Mouse (Mus musculus): Measurements from ENCODE around the gene Aldh16a1. TPM values are rescaled to one million over a fixed set of nuclear protein-coding genes. Genes with fewer than 3 reads are reported as not detected.
"Not testable (repeated sequence)": the region's sequence is repeated elsewhere in the genome, so short reads cannot be mapped to it uniquely, and the experiment has no call there.

Aldh16a1 gene
- polyA plus RNA-seq, 1 experiment = not detected

DNA sequence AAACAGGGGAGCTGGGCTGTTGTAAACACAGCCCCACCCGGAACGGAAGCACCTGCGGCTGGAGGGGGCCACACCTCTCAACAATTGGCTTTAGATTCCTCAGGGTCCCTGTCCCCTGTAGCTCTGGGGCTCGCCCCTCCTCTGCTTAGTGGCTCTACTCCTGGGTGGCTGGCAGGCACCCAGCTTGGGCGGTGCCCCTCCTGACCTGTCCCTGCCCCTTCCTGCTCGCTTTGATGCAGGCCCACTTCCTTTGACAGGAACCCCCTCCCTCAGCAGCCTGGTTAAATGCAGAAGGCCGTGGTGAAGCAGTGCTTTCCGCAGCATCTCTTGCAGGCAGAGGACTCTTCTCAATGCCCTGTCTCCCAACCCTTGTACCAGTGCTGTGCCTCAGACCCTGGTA lies 33.0 kb downstream of the Aldh16a1 start:
- TF ChIP-seq POLR2A (IDR thresholded peaks at IDR 0.05; ENCODE audit: insufficient read depth, low read depth, low read length) (no peak), CTCF (IDR thresholded peaks at IDR 0.05; ENCODE audit: insufficient read depth, low read depth, low read length) (no peak)
- Histone ChIP-seq H3K4me3 (ENCODE audit: insufficient read depth, low read depth, low read length) (no peak overlapping the region), H3K27ac (ENCODE audit: insufficient read depth, low read depth, low read length) (0 out of 2 replicates have a peak overlapping the region, but pooled peaks have one; percentile 20), H3K4me1 (ENCODE audit: control insufficient read depth, insufficient read depth, low read length) (peaks cover 12% of the 10 kb centered on the region)
- 58% methylated on average over 8 of the region's 8 CpGs for WGBS

DNA sequence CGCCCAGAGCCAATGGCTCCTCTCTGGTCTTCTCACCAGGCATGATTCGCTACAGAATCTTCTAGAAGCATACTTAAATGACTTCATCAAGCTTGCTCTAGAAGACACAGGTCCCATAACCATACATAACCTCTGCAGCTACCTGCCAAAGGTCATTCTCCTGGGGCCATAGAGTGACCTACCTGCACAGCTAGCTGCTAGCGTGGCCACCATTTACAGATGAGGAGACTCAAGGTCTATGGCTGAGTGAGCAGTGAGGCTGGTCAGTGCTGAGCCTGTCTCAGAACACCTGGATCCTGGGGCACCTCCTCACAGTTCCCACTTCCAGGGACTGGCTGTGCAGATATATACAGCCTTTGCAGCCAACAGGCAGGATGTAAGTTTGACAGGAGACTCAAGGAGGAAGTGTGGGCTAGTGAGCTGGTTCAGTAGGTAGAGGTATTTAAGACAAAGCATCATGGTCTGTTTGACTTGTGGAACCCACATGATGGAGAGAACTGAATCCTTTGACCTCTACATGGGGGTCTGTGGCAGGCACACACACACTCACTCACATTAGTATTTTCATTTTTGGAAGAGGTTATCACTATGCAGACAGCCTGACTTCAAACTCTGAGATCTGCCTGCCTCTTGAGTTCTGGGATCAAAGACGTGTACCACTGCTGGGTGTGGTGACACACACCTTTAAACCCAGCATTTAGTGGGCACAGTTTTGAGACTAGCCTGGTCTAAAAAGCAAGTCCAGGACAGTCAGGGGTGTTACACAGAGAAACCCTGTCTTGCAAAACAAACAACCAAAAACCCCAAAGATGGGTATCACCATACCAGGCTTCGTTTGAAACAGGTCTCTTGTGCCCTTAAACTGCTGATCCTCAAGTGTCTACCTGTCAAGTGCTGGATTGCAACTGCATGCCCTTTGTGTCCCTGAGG lies 34.3 kb downstream of the Aldh16a1 start:
- Histone ChIP-seq H3K4me3 (ENCODE audit: insufficient read depth, low read depth, low read length) (no peak overlapping the region), H3K4me1 (ENCODE audit: control insufficient read depth, insufficient read depth, low read length) (peaks cover 11% of the 10 kb centered on the region), H3K27ac (ENCODE audit: insufficient read depth, low read depth, low read length) (no peak overlapping the region)
- TF ChIP-seq POLR2A (IDR thresholded peaks at IDR 0.05; ENCODE audit: insufficient read depth, low read depth, low read length) (no peak), CTCF (IDR thresholded peaks at IDR 0.05; ENCODE audit: insufficient read depth, low read depth, low read length) (no peak)
- 76% methylated on average over 5 of the region's 5 CpGs for WGBS

DNA sequence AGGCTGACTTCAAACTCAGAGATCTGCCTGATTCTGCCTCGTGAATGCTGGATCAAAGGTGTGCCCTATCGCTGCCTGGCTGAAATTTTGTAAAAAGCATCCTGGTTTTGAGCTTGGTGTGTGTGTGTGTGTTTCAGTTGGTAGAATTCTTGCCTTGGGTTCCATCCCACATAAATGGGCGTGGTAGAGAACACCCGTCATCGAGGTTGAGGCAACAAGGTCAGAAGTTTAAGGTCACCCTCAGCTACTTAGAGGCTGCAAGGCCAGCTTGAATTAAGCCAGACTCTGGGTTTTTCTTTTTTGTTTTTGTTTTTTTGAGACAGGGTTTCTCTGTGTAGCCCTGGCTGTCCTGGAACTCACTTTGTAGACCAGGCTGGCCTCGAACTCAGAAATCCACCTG lies 36.0 kb downstream of the Aldh16a1 start:
- Histone ChIP-seq H3K4me1 (ENCODE audit: control insufficient read depth, insufficient read depth, low read length) (peaks cover 11% of the 10 kb centered on the region), H3K27ac (ENCODE audit: insufficient read depth, low read depth, low read length) (no peak overlapping the region), H3K4me3 (ENCODE audit: insufficient read depth, low read depth, low read length) (no peak overlapping the region)
- no peak for TF ChIP-seq POLR2A (IDR thresholded peaks at IDR 0.05; ENCODE audit: insufficient read depth, low read depth, low read length)
- TF ChIP-seq CTCF (IDR thresholded peaks at IDR 0.05; ENCODE audit: insufficient read depth, low read depth, low read length) = no peak
- WGBS = 91% methylated on average over 6 of the region's 6 CpGs

DNA sequence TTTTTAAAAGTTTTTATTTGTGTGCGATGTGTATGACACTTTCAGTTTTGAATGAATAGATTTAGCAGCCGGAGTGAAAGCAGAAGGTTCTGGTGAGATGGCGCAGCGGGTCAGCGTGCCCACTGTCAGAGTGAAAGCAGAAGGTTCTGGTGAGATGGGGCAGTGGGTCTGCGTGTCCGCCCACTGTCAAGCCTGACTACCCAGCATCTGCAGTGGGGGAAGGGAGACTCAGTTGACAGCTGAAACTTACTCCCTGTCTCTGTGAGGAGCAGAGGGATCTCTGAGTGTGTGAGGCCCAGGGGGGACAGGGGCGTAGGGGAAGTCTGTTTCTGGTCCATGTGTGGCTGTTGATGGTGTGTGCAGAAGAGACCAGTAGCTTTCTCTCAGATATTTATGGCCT lies 36.8 kb downstream of the Aldh16a1 start:
- TF ChIP-seq CTCF (IDR thresholded peaks at IDR 0.05; ENCODE audit: insufficient read depth, low read depth, low read length) = no peak
- Histone ChIP-seq H3K27ac (ENCODE audit: insufficient read depth, low read depth, low read length) (no peak overlapping the region), H3K4me3 (ENCODE audit: insufficient read depth, low read depth, low read length) (no peak overlapping the region), H3K4me1 (ENCODE audit: control insufficient read depth, insufficient read depth, low read length) (0 out of 2 replicates have a peak, but pooled peaks cover 3% of the 10 kb centered on the region)
- WGBS = 85% methylated on average over 8 of the region's 8 CpGs

DNA sequence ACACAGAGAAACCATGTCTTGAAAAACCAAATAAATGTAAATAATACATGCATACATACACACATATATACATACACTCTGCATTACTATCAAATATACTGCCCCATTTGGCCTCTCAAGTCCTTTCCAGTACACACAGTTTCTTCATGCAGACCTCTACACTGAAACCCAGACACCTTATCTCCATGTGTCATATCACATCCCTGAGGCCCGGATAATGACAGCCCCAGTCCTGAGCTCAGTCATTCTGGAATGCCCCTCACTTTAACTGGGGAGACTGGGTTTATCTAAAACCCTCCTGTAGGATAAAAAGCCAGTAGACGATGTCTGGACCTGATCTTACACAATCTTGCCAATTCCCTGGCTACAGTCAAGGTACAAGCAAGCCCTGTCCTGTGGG lies 40.9 kb downstream of the Aldh16a1 start:
- no peak overlapping the region for H3K27ac ChIP-seq (ENCODE audit: insufficient read depth, low read depth, low read length)
- 88% methylated on average over 2 of the region's 2 CpGs for WGBS
- H3K4me1 ChIP-seq (ENCODE audit: control insufficient read depth, insufficient read depth, low read length) = no peaks in the 10 kb centered on the region
- H3K4me3 ChIP-seq (ENCODE audit: insufficient read depth, low read depth, low read length) = no peak overlapping the region
- no peak for TF ChIP-seq POLR2A (IDR thresholded peaks at IDR 0.05; ENCODE audit: insufficient read depth, low read depth, low read length)

DNA sequence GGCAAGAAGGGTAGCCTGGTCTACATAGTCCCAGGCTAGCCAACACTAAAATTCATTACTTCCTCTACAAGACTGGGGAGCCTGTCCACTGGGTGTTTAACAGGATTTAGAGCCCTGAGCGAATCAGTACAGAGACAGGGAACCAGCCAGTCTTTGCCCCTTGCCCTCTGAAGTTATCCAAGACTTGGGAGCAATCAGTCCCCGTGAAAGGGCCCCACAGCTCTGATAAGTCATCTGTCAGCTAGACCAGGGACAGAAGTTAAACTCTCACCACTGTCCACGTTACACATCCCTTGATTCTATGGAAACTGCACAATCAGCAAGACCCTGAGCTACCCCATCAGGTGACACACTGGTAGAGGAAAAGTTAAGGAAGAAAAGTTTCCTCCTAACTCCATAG lies 41.9 kb downstream of the Aldh16a1 start:
- H3K27ac ChIP-seq (ENCODE audit: insufficient read depth, low read depth, low read length) = no peak overlapping the region
- H3K4me1 ChIP-seq (ENCODE audit: control insufficient read depth, insufficient read depth, low read length) = no peaks in the 10 kb centered on the region
- 73% methylated on average over 3 of the region's 3 CpGs for WGBS
- H3K4me3 ChIP-seq (ENCODE audit: insufficient read depth, low read depth, low read length) = no peak overlapping the region
- TF ChIP-seq CTCF (IDR thresholded peaks at IDR 0.05; ENCODE audit: insufficient read depth, low read depth, low read length) (no peak), POLR2A (IDR thresholded peaks at IDR 0.05; ENCODE audit: insufficient read depth, low read depth, low read length) (no peak)

DNA sequence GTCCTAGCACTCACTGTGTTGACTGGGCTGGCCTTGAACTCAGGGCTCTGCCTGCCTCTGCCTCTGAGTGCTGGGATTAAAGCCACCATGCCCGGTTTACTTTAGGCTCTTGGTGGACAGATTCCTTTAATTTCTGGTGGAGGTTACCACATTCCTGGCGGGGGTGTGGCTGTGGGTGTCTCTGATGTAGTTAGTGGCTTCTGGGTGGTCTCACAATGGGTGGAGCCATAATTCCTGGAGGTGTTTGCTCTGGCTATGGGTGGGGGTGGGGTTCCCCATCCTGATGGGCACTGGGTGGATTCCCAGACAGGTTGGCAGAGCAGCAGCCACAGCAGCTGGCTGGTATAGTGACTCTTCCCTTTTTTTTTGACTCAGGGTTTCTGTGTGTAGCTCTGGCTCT lies 42.4 kb downstream of the Aldh16a1 start:
- H3K4me3 ChIP-seq (ENCODE audit: insufficient read depth, low read depth, low read length) = no peak overlapping the region
- no peak overlapping the region for H3K27ac ChIP-seq (ENCODE audit: insufficient read depth, low read depth, low read length)
- WGBS = 76% methylated on average over 2 of the region's 2 CpGs
- H3K4me1 ChIP-seq (ENCODE audit: control insufficient read depth, insufficient read depth, low read length) = no peaks in the 10 kb centered on the region
- TF ChIP-seq POLR2A (IDR thresholded peaks at IDR 0.05; ENCODE audit: insufficient read depth, low read depth, low read length) (no peak), CTCF (IDR thresholded peaks at IDR 0.05; ENCODE audit: insufficient read depth, low read depth, low read length) (no peak)

DNA sequence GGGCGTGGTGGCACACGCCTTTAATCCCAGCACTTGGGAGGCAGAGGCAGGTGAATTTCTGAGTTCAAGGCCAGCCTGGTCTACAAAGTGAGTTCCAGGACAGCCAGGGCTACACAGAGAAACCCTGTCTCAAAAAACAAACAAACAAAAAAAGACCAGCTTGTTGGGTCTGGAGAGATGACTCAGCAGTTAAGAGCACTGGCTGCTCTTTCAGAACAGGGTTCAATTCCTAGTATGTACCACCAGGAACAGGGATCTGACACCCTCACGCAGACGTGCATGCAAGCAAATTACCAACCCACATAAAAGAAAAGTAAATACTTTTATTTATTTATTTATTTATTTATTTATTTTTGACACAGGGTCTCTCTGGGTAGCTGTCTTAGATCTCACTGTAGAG lies 44.3 kb downstream of the Aldh16a1 start:
- 91% methylated on average over 4 of the region's 4 CpGs for WGBS
- not testable (repeated sequence) for H3K4me3 ChIP-seq (ENCODE audit: insufficient read depth, low read depth, low read length); H3K4me1 ChIP-seq (ENCODE audit: control insufficient read depth, insufficient read depth, low read length); H3K27ac ChIP-seq (ENCODE audit: insufficient read depth, low read depth, low read length)

DNA sequence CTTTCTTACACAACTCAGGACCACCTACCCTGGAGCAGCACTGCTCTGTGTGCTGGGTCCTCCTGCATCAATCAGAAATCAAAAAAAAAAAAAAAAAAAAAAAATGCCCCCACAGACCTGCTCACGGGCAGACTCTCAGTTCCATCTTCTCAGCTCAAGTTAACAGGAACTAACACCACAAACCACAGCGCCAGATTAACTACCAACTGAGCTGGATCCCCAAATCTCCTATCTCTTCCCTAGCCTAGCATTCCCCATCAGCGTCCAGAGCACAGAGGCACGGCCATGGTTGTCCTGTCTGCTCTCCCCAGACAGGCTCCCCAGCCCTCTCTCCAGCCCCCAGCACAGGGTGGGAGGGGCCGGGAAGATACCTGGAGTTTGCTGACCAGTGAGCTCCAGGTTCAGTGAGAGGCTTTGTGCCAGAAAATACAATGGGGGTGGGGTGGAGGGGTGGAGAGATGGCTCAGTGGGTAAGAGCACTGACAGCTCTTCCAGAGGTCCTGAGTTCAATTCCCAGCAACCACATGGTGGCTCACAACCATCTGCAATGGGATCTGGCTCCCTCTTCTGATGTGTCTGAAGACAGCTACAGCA lies 47.2 kb downstream of the Aldh16a1 start:
- Histone ChIP-seq H3K27ac (ENCODE audit: insufficient read depth, low read depth, low read length) (no peak overlapping the region), H3K4me3 (ENCODE audit: insufficient read depth, low read depth, low read length) (no peak overlapping the region), H3K4me1 (ENCODE audit: control insufficient read depth, insufficient read depth, low read length) (peaks cover 6% of the 10 kb centered on the region; the same call in 1 of the 2 replicates)
- 71% methylated on average over 5 of the region's 5 CpGs for WGBS
- TF ChIP-seq POLR2A (IDR thresholded peaks at IDR 0.05; ENCODE audit: insufficient read depth, low read depth, low read length) = no peak
- no peak for TF ChIP-seq CTCF (IDR thresholded peaks at IDR 0.05; ENCODE audit: insufficient read depth, low read depth, low read length)
